Mouse (Mus musculus): ENCODE results near the gene Rab3b.

DNA sequence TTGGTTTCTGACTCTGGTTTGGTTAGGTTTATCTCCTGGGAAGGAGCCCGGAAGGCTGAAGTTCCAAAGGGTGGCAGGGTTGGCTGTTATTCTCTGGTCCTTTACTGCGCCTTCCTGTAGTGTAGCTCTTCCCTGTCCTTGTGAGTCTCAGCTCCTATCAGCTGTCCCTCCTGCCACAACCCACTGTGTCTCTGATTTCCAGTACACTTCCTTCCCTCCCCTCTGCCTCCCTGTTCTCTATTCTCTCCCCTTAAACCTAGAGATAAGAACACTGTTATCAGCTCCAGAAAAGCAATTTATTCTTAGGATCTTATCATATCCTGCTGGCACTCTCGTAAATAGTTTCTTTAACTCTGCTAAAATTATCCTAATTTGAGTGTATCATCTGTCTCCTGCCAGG, 90.7 kb downstream of the Rab3b start:
- TF ChIP-seq POLR2A (IDR thresholded peaks at IDR 0.05; ENCODE audit: extremely low read depth, insufficient read depth, low read length) (no peak), CTCF (IDR thresholded peaks at IDR 0.05; ENCODE audit: extremely low read depth, insufficient read depth, low read length) (no peak)

Measured in cortical plate, adult 2 months (tissue).